Mouse (Mus musculus) left cerebral cortex, adult 11 months (tissue): ENCODE measurements at regions not wholly inside any gene's neighbourhood (a gene's known extent, or its start where the extent isn't known, plus 50 kb on each side); places are given as distances from the start of the nearest gene placed in this dataset.
A peak's percentile ranks its signal among the peaks of the same experiment; 100 is the strongest.

ENCODE experiments used
- DNase-seq: peaks from one replicate; pipeline ENCODE4 v3.0.0; 2022; ENCODE audit warnings: low spot score

DNA sequence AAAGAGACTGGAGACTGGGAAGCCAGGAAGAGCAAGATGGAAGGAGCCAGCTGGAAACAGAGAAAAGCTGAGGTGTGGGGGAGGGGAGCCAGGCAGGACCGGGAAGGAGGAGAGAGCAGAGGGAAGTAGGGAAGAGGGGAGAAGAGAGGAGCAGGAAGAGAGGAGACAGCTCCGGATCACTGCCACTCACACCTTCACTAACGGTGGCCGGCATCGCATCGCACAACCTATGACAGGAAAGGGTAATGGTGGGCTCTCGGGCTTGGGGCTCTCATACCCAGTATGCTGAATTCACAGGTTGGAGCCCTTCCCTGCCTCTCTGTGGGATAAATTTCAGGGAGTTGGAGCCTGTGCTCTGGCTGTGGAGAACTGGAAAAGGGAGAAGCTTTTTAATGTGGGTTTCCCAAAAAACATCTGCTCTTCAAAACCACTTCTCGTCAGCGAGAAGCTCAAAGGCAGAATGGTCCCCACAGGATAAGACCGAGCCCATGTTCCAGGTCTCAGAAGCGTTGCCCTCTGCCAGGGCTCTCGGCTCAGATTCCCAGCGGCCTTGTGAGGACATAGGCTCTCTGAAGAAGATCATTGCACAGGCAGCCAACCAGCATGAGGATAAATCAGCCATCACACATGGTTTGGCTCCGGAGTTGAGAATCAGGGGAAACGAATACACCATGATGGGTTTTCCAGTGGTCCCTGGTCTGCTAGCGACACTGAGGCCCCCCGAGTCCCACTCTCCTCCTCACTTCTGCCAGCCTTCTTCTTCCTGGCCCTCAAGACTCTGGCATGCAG is 53.8 kb upstream of the Coro2b start:
- DNase-seq: no peak

DNA sequence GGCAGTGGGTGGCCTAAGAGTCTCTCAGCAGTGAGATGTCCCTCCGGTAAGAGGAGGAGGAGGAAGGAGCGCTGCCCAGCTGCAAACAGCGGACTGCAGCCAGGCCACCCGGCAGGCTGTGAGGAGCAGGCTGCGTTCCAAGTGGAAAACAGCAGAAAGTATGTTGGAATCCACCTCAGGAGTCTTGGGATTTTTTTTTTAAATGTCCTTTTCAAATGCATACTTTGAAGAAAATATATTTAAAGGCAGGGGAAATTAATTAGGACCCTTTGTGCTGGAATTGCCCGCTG is 54.3 kb upstream of the Coro2b start:
- no peak for DNase-seq

DNA sequence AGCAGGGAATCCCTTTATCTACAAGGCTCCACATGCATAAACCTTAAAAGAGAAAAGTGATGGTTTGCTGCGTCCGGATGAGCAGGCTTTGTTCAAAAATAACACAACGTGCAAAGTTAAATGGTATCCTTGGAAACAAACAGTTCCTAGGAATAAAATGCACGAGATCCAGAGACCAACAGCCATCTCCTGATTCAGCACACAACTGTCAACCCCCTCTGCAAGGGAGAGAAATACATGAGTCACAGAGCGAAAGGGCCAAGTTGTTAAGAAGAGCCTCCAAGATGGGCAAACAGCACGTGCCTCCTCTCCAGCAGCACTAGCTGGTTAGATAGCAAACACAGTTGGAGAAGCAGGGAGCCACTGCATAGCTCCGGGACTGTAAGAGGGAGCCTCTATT is 61.2 kb upstream of the Coro2b start:
- DNase-seq: peak; percentile 26

DNA sequence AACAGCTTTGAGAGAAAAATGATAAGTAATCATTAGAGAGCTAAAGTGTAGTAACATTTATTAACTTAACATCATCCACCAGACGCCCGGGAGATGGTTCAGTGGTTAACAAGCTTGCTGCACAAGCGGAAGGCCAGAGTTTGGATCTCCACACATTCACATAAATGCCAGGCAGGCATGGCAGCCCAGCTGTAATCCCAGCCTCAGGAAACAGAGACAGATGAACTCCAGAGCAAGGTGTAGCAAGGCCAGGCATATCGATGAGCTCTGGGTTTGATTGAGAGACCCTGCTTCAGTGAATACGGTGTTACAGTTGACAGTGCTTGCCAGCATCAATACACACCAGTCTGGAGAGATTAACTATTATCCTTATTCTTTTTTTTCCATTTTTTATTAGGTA is 62.1 kb upstream of the Coro2b start:
- no peak for DNase-seq

DNA sequence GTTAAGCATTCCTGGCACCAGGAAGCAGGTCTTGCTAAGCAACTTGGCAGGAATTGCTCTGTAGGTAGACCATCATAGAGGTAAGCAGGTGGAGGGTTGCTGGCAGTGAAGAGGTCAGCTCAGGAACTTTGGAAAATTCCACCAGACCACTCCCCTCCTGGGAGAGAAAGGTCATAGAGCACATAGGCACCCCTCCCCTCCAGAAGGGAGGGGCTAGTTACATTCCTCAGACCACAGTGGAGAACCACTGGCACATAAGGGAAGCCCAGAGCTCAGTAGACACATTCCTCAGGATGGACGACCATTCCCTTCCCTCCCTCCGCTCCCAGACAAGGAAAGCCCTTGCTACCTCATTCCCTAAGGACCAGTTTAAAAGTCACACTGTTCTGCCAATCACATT is 67.1 kb upstream of the Itga11 start:
- DNase-seq: no peak

DNA sequence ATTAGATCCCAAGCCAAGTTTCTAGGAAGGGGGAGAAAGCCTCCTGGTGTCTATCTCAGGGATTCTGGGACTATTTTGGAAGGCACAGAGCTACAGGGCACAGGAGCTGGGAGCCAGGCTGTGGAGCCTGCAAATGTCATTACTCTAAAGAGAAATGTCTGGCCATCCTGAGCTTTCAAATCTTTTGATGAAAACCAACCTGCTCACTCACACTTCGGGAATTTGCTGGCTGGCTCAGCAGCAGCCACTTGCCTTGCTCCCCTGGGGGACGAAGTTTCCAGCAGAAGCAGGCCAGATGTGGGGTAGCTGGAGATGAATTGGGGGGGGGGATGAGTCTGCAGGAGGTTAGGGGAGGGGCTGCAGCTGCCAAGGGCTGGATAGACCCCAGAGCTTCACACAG is 66.2 kb upstream of the Itga11 start:
- DNase-seq: no peak

DNA sequence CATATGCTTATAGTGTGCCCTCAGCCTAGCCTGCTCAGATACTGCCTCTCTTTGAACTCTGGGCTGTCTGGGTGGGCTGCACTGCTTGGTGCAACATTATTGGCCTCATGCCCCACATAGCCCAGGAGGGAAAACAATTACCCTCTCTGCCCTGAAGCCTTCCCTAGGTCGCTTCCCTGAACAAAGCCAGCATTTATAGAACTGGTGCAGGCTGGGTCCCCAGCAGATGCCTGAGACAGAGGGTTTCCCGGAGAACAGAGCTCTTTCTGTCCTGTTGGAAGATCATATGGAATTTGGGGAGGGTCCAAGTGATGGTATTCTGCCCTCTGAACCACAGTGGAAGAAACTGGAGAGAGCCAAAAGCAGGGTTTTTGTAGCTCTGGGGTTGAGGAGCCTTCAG is 64.6 kb upstream of the Itga11 start:
- no peak for DNase-seq

DNA sequence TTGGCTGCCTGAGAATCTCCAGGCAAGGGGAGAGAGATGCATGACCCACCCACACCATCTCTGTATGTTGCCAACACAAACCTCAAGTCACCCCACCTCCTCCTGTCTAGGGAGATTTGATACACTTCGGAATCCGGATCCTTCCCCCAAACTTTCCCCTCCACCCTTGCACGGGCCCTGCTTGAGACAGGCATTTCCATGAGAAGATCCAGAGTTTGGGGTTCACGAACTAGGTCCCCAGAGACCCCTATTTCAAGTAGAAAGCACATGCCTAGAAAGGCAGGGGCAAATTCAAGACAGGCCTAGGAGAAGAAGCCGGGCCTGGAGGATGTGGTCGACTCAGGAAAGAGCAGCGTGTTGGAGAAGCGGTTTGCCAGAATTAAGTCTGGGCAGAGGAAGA is 63.8 kb upstream of the Itga11 start:
- no peak for DNase-seq

DNA sequence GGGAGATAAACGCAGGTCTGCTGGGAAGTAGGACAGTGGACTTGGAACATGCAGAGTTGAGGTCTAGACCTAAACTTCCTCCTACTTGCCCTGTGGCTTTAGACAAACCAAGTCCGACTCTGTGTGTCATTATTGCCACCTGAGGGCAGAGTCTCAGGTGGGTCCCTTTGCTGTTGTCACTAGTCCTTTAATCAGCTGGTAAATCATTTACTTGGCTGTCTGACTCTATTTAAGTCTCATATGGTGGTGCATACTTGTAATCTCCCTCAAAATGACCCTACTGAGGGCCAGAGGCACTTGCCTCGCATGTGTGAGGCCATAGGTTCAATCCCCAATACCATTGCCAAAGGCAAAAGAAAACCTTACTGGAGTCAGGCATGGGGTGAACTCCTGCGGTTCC is 62.7 kb upstream of the Itga11 start:
- DNase-seq: no peak

DNA sequence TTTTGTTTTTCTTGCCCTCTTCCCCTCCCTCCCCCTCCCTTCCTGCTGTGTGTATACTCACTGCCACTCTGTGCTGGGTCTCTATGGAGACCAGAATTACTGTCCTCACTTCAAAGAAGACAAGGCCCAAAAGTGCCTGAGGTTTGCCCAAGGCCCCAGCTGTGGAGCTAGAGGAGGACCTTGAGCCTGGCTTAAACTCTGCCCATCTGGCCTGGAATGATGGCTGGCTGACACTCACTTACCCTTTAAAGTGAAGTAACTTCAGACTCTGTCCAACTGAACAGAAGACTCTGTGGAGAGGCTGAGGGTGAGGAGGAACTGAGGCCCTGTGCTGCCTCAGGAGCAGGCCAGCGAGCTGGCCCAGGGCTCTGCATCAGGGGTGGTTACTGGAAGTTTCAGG is 61.8 kb upstream of the Itga11 start:
- DNase-seq: no peak

DNA sequence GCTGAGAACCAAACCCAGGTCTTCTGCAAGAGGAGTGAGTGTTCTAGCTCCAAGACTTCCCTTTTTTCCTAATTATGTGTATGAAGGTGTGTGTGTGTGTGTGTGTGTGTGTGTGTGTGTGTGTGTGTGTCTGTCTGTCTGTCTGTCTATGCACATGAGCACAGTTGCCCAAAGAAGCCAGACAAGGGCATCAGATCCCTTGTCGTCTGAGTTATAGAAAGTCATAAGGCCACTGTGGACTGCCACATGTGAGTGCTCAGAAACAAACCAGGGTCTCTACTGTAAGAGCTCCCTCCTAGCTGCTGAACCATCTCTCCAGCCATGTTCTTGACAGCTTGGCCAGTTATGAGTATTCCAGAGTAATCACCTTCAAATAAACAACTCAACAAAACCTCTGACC is 58.6 kb upstream of the Itga11 start:
- DNase-seq: no peak

DNA sequence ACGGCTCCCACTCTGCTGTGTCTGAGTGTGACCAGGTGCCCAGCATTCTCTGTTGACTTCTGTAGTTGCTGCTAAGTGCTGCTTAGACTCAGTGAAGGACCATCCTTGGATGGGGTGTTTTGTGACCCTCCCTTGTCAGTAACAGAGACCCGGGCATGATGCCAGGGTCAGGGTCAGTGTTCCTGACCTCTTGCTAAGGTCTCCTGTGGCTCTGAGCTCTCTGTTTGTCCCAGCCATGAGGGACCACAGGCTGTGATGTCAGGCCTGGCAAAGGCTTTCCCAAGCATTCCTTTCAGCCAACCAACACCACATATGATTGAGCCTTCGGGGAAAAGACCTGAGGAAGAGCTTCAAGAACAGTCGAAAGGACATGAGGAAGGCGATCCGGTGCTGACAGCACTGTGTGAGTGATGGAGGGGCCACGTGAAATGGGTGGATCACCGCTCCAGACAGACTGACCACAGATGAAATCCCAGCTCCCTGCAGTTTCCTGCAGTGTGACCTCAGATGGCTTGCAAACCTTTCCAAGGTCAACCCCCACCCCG is 56.7 kb upstream of the Itga11 start:
- DNase-seq: no peak

DNA sequence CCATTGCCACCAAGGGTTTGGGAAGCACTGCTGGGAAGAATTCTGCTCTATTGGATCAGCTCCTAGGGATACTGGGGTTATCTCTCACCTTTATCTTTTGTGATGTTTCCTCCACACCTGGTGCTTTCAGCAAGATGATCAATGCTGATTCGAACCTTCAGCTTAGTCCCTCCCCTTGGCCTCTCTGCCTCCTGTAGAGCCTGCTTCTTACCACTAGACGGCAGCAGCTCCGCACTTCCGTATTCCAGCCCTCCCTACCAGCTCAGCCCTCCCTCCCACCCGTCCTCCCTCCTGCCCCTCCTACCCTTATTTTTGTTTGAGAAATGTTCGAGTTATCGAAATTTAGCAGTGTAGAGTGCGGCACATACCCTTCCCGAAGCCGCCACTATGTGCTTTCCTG is 55.5 kb upstream of the Itga11 start:
- DNase-seq: no peak

DNA sequence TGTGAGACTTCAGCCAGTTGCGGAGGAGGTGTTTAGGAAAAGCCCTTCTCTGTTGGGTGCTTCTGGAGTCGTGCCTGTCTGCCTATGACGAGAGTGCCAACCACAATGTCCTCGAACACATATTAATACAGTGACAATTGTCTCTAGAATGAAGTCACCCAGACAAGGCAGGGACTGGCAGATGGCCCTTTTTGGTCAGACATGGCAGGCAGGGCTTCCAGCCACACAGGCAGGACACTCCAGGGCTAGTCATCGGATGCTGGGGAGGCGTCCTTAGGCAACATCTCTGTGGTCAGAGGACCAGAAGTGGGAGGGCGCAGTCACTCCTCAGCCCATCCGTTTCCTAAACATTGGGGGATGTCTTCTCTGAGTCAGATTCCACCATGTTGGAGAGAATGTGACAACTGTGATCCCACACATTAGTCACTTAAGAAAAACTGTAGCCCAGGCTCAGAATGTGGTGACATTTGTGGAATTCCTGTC is 53.0 kb upstream of the Itga11 start:
- peak; percentile 30 for DNase-seq

DNA sequence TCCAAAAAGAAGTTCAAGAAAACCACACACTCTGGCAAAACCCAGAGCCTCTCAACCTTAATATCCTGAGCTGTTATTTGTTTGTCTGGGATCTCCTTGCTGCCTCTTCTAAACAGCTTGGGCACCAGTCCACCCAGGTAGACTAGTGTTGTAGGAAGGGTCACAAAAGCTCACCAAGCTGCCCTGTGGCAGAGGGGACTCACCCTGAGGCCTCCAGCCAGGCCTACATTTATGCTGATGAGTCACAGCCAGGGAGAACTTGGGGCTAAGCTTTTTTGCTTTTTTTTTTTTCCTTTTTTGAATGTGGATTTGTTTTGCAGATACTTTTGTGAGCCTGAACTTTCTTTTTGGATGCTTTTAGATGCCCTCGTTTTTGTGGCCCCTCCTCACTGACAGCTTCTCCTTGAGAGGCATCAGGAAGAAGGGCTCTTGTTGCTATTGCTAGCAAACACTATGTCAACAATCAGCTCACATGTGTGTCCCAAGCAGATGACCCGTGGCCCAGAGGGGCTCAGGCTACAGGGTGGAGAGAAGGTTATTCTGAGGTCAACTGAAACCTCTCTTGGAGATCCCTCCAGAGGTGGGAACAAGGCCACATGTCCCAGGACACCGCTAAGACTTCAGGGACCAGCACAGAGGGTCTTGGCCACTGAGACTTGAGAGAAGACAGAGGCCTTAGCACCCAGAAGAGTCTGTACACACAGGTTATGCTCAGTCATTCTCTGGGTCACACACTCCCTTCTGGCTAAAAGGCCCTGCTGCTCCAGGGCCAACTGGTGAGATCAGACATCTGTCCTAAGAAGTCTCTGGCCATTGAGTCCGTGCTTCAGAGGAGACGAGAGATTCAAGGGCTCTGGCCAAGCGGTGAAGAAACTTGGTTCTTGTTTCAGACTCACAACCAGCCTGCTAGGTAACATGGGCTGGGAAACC is 50.3 kb upstream of the Itga11 start:
- DNase-seq: no peak
